Mouse (Mus musculus) ES-Bruce4 (cell line): ENCODE measurements at regions not wholly inside any gene's neighbourhood (a gene's known extent, or its start where the extent isn't known, plus 50 kb on each side); places are given as distances from the start of the nearest gene placed in this dataset.

ENCODE experiments used
- H3K27ac ChIP-seq: 2 replicates; pipeline ENCODE4 v1.5.1; 2012; ENCODE audit warnings: low read length, inconsistent platforms; ENCODE audit not compliant: insufficient read depth
- H3K27me3 ChIP-seq: 2 replicates; pipeline ENCODE4 v1.6.1; 2012; ENCODE audit warnings: mild to moderate bottlenecking, low read length, inconsistent platforms; ENCODE audit not compliant: control insufficient read depth, poor library complexity, insufficient read depth, severe bottlenecking
- H3K36me3 ChIP-seq: 2 replicates; pipeline ENCODE4 v1.6.1; 2012; ENCODE audit warnings: inconsistent platforms, mild to moderate bottlenecking, low read length, moderate library complexity; ENCODE audit not compliant: control insufficient read depth, poor library complexity, insufficient read depth, severe bottlenecking
- H3K4me1 ChIP-seq: one replicate; pipeline ENCODE4 v1.8.1; 2011; ENCODE audit warnings: low read length; ENCODE audit not compliant: control insufficient read depth, insufficient read depth
- H3K4me3 ChIP-seq: 2 replicates; pipeline ENCODE4 v1.5.1; 2011; ENCODE audit warnings: low read depth, mild to moderate bottlenecking, low read length
- H3K9ac ChIP-seq: 2 replicates; pipeline ENCODE4 v1.6.1; 2012; ENCODE audit warnings: low read depth, mild to moderate bottlenecking, inconsistent platforms; ENCODE audit not compliant: poor library complexity, severe bottlenecking
- H3K9me3 ChIP-seq: replicated peaks from 2 replicates; pipeline ENCODE4 v1.6.1; 2012; ENCODE audit warnings: mild to moderate bottlenecking, low read length, inconsistent platforms; ENCODE audit not compliant: control insufficient read depth, poor library complexity, insufficient read depth, severe bottlenecking
- CTCF ChIP-seq: IDR thresholded peaks from one replicate; pipeline ENCODE4 v1.8.1; 2011; ENCODE audit warnings: low read depth, low read length
- EP300 ChIP-seq: IDR thresholded peaks from 2 replicates; pipeline ENCODE4 v1.6.1; 2011; ENCODE audit warnings: low read depth, low read length; ENCODE audit not compliant: insufficient read depth
- POLR2A ChIP-seq: IDR thresholded peaks from one replicate; pipeline ENCODE4 v1.8.1; 2011; ENCODE audit warnings: low read length; ENCODE audit not compliant: insufficient read depth

- no peak overlapping the region for H3K4me3 ChIP-seq
- peaks cover 6% of the 10 kb centered on the region for H3K4me1 ChIP-seq
- no peak overlapping the region for H3K9ac ChIP-seq
- no peaks in the 10 kb centered on the region for H3K36me3 ChIP-seq
- H3K27me3 ChIP-seq, result no peaks in the 10 kb centered on the region
- 0 out of 2 replicates have a peak, but pooled peaks cover 4% of the 10 kb centered on the region for H3K9me3 ChIP-seq
- peak overlapping the region; percentile 73 for H3K27ac ChIP-seq
- no peak for TF ChIP-seq CTCF
- peak; percentile 38; the same call in 1 of the 2 replicates for TF ChIP-seq EP300
These were observed 148.6 kb upstream of the Ajap1 start for GRCm38 (mm10) chr4:153631161-153631560.

- no peak for TF ChIP-seq POLR2A
- no peak for TF ChIP-seq EP300
- TF ChIP-seq CTCF, result no peak
- H3K4me3 ChIP-seq, result no peak overlapping the region
These were observed 149.4 kb upstream of the Ajap1 start for GRCm38 (mm10) chr4:153632056-153632455.

GRCm38 (mm10) chr4:153632551-153632950 is 149.9 kb upstream of the Ajap1 start:
- Histone ChIP-seq H3K4me3 (no peak overlapping the region), H3K9ac (no peak overlapping the region), H3K4me1 (peaks cover 6% of the 10 kb centered on the region), H3K27me3 (no peaks in the 10 kb centered on the region), H3K9me3 (0 out of 2 replicates have a peak, but pooled peaks cover 4% of the 10 kb centered on the region), H3K36me3 (no peaks in the 10 kb centered on the region), H3K27ac (peak overlapping the region; percentile 14)
- TF ChIP-seq CTCF (no peak), EP300 (no peak), POLR2A (no peak)

More at GRCm38 (mm10) chr4:153632056-153632455, 149.4 kb upstream of the Ajap1 start:
- Histone ChIP-seq H3K9me3 (0 out of 2 replicates have a peak, but pooled peaks cover 4% of the 10 kb centered on the region), H3K4me1 (peaks cover 6% of the 10 kb centered on the region), H3K36me3 (no peaks in the 10 kb centered on the region), H3K27me3 (no peaks in the 10 kb centered on the region), H3K27ac (no peak overlapping the region; the same call in 1 of the 2 replicates), H3K9ac (no peak overlapping the region)

GRCm38 (mm10) chr4:153633260-153633659 is 150.6 kb upstream of the Ajap1 start:
- H3K4me3 ChIP-seq, result no peak overlapping the region
- peak overlapping the region; percentile 76 for H3K27ac ChIP-seq
- H3K36me3 ChIP-seq, result no peaks in the 10 kb centered on the region
- 0 out of 2 replicates have a peak, but pooled peaks cover 4% of the 10 kb centered on the region for H3K9me3 ChIP-seq
- no peak overlapping the region for H3K9ac ChIP-seq
- H3K27me3 ChIP-seq, result no peaks in the 10 kb centered on the region
- H3K4me1 ChIP-seq, result peaks cover 6% of the 10 kb centered on the region
- TF ChIP-seq POLR2A (no peak), EP300 (peak; percentile 86)

- Histone ChIP-seq H3K27me3 (no peaks in the 10 kb centered on the region), H3K4me1 (peaks cover 6% of the 10 kb centered on the region), H3K4me3 (no peak overlapping the region), H3K9me3 (0 out of 2 replicates have a peak, but pooled peaks cover 4% of the 10 kb centered on the region), H3K36me3 (no peaks in the 10 kb centered on the region), H3K27ac (peak overlapping the region; percentile 76), H3K9ac (no peak overlapping the region)
- no peak for TF ChIP-seq EP300
- TF ChIP-seq CTCF, result no peak
- no peak for TF ChIP-seq POLR2A
These were observed 151.7 kb upstream of the Ajap1 start for GRCm38 (mm10) chr4:153634221-153634881.

GRCm38 (mm10) chr4:153637989-153638388 is 155.4 kb upstream of the Ajap1 start:
- Histone ChIP-seq H3K27me3 (no peaks in the 10 kb centered on the region), H3K36me3 (no peaks in the 10 kb centered on the region), H3K9ac (no peak overlapping the region), H3K4me1 (peaks cover 2% of the 10 kb centered on the region), H3K4me3 (no peak overlapping the region), H3K27ac (no peak overlapping the region), H3K9me3 (no peaks in the 10 kb centered on the region)
- no peak for TF ChIP-seq POLR2A
